Mouse (Mus musculus): ENCODE measurements around the gene Palld.
A peak's percentile ranks its signal among the peaks of the same experiment; 100 is the strongest.

The Palld gene

DNA sequence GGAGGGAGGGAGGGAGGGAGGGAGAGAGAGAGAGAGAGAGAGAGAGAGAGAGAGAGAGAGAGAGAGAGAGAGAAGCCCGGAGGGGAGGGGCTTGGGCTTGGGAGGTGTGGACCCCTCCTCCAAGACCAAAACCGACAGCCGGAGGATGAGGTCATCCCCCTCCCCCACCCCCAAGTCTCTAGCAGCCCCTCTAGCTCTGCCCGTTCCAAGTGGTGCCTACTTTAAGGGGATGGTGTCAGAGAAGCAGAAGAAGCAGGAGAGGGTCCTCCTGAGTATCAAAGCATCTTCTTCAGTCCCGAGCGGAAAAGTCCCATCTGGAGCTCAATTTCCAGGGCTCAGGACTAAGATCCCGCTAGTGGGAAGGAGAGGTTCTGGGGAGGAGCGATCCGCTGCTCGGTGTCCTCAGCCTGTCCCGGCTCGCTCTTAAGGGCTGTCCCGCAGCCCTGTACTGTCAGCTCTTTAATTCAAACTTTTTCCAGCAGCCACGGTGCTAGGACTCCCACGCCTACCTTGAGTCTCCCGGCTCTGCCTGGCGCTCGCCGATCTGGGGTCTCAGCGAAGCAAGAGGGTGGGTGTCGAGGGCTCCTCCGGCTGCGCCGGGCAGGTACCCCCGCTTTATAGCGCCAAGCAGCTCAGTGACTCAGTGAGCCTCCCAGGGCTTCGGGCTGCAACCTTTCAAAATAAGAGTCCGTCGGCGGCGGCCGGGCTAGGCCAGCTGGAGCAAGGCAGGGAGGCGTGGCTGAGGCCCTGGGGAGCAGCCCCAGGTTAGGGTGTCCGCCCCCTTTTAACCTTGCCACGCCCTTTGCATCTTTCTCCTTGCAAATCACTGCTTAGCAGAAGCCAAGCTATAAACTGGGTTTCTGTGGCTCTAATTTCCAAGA is 311.7 kb downstream of the Palld start:
- peak; percentile 66 for DNase-seq (ENCODE audit: low read depth, low spot score)

DNA sequence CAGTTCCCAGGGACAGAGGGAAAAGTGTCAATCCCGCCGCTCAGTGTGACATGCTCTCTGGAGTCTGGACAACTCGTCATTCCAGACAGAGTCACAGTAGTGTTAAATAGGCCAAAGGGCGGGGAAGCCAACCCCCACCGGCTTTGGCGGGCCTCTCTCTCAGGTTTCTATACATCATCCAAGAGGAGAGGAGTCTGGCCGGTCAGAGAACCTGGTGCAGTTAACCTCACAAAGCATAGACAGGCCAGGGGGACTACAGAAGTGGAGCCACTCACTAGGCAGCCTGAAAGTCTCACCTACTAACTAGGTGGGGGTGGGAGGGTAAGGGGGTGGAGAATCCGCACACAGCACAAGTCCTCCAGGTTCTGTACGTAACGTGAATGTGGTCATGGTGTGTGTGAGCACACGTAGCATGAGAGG is 312.5 kb downstream of the Palld start:
- DNase-seq (ENCODE audit: low read depth, low spot score): no peak

DNA sequence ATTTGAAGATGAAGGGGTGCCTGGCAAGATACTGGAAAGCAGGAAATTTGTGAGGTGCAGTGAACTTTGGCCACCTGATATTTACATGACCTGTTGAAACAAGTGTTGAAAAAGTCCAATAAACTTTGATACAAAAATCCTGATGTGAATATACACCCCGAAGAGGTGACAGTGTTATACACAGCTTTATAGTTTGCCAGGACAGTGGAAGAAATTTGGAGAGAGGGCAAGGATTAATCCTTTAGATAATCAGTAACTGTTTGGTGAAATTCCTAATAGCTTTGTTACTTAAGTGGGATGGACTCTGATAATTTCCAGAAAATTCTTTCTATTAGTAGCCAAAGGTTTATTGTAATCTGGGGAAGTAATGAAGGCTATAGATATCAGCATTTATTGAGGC is 314.2 kb downstream of the Palld start:
- DNase-seq (ENCODE audit: low read depth, low spot score): no peak

DNA sequence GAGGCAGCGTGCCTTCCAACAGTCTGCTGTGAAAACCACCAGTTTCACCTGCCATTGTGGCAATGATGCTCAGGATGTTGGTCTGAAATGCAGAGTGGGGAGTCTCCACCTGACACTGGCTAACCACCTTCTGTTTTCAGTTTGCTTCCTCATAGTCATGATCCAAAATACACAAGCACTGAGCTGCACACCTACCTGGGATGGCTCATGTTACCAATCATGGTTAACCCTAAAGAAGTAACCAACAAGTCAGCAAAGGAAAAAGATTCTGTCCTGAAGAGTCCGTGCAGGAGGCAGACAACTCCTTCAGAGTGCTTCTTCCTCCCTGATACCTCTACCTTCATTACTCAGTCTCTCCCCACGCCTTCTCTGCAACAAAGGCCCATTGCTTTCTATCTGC is 314.8 kb downstream of the Palld start:
- no peak for DNase-seq (ENCODE audit: low read depth, low spot score)

DNA sequence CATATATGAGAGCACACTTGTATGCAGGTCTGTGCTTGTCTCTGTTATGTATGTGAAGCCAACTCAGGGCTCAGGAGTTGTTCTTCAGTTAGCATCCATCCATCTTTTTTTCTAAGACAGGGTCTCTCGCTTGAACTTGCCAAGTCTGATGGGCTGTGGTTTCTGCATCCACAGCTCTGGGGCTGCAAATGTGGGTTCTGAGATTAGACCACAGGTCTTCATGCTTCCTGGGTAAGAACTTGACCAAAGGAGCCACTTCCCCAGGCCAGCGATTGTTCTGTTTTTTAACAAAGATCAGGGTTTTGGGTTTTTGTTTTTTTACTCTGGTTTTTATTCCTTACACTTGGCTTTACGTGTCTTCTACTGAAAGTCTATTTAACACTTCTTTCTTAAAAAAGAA is 316.0 kb downstream of the Palld start:
- DNase-seq (ENCODE audit: low read depth, low spot score): no peak

DNA sequence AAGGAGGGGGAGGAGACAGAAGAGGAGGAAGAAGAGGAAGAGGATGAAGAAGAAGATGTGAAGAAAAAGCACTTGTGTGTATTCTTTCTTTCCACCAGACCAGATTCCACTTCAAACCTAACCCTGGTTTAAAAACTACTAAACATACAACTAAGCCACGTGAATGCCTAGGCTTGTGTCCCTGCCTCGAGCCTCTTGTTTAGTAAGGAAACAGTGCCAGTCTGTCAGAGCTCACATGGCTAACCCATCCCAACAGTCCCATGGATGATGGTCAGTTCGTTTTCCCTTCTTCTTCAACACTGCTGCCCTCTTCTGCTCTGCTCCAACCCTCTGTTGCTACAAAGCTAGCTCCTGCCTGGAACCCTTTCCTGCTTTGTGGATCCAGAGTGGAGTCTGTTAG is 316.7 kb downstream of the Palld start:
- no peak for DNase-seq (ENCODE audit: low read depth, low spot score)

DNA sequence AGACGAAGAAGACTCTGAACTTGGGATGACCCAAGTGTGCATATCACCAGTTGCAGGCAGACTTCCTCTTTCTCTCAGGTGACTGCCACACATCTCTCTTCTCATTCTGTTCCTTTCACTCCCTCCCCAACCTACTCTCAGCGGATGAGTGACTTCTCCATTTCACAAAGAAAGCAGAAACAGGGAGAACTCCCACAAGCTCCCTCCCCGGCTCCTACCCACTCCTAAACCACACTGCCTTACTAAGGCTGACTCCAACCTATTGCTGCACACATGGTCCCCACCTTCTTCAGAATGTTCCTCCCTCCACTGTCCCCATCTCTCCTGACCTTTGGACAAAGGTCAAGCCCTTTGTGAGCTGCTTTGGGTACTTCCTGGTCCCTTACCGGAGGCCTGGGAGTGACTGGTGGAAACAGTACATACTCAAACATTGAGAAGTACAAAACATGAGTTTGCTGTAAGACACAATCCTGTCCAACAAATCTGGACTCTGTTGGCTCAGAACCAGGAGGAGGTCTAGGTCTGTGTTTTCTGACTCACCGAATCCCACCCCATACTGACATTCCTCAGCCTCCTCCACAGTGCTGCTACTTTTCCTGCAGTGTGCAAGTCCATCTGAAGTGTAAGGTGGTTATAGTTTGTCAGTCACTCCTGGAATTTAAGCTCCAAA is 317.6 kb downstream of the Palld start:
- DNase-seq (ENCODE audit: low read depth, low spot score): no peak

DNA sequence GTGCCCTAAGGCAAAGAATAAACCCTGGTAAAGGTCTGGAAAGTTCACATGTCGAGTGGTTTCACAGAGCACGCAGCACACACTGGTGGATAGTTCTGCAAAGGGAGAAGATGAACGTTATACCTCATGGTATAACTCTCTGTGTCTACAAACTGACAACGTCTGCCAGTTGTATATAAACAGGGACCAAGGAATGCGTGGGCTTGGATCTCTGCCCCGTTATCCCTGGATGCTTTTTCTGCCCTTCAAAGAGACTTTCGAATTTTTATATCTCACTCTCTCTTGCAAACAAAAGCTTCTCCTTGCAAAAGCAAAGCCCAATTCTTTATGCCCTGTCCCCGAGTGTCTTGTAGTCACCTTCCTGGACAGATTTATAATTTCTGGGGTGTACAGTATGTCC is 319.9 kb downstream of the Palld start:
- no peak for DNase-seq (ENCODE audit: low read depth, low spot score)

DNA sequence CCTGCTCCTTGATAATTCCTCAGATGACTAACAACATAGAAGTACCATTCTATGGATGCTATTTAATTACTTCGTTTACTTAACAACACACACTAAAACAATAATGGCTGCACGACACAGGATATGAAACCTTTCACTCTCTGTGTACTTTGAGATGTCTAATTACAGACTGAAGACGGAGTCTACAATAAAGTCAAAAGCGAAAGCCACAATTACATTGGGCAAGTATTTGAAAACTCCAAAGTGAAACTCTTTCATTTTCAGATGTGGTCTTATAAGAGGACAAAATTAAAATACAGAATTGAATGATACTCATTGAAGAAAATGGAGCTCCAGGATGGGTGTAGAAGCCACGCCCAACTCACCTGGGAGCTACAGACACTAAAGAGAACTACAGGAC is 321.2 kb downstream of the Palld start:
- DNase-seq (ENCODE audit: low read depth, low spot score): no peak

DNA sequence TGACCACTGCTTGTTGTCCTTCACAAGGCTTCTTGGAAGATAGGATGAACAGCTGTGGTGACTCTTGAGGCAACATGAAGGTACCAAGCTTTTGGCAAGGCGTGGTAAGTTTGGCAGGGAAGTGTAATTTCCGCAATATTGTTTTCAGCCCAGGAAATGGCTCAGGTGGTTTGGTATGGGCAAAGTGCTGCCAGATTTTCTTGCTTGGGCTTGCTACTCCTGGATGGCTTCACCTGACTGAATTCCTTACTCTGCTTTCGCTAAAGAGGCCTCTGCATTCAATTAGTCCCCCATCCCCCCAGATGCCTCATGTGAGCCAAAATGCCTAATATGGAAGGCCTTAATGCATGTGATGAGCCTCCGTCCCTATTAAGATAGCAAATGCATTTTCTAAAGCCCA is 322.7 kb downstream of the Palld start:
- DNase-seq (ENCODE audit: low read depth, low spot score): no peak

DNA sequence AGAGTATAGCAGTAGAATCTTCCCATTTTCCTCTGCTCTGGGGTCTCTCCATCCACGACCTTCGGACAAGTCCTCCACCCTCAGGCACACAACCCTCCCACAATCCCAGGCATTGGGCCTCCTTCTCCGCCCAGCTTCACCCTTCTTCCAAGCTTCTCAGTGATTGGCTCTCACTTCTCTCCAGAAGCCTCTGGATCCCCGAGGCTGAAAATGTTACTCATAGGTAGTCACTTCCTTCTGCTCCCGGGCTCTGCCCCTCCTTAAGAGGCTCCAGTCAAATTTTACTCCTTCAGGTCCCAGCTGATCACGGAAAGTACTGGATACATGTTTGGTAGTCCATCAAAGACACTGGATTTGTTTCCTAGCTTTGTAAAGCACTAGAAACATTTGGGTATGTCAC is 323.7 kb downstream of the Palld start:
- DNase-seq (ENCODE audit: low read depth, low spot score): no peak

DNA sequence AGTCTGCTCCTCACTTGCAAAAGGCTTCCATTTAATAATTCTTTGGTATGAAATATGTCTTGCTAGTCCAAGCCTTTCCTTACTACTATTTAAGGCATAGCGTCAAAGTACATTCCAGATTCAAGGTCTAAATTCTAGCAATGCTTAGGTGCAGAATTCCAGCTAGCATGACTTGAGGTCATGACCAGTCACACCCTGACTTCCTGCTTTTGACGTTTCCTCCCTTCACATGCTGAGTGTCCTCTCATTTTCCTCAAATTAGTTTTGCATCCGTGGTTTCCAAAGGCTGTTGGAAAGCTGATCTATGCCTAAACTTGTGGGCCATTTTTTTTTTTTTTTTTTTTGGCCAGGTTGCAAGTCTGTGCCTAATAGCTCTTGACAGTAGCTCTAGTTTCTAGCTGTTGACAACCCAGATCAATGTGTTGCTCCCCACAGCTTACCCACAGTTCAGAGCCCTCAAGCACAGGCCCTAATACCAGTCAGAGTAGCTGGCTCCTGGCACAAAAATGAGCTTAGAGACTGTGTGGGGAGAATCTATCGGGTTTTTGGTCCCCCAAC is 327.3 kb downstream of the Palld start:
- peak; percentile 28 for DNase-seq (ENCODE audit: low read depth, low spot score)

DNA sequence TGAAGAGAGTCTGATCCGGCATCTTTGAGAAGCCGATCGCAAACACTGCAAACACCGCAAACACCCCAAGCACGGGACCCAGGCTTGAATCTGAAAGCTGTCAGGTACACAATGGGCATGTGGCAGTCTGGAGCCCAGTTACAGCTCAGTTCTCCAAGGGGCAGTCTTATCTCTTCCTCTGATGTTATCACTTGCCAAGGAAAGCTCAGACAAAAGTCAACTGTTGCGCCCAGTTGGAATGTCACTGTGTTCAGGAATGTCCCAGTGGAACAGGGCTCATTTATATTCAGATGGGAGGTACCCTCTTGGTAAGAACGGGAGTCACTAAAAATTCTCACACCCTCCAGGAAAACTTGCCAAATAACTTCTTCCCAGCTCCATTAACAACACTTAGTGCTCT is 328.0 kb downstream of the Palld start:
- DNase-seq (ENCODE audit: low read depth, low spot score): no peak

DNA sequence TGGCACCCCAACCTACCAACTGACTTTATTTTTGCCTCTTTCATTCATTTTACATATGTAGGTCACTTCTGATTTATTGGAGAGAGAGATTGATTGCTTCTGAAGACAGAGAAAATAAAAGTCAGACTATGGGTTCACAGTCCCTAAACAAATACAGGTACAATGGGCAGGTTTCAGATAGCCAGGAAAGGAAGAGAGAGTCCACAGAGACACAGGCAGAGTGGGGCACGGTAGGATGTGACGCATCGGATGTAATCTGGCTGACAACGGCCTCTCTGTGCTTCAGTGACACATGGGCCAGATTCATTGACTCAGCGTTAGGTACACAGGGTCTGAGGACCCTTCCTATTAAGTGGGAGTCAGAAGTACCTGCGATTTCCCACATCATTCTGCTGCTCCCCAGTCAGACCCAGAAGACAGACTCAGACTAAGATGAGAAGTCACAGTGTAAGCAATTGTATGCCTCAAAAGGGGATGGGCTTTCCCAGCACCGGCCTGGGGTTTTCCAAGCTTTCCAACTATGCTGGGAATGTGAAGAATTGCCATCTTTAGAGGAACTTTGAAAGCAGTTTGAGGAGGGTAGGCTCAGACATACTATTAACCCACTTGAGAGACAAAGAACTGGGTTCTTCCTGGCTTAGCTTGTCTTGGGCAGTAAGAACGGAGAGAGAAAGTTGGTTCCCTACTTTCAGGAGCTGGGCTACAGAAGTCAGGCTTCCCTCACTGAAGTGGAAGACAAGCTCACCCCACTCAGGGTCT is 329.1 kb downstream of the Palld start:
- no peak for DNase-seq (ENCODE audit: low read depth, low spot score)

DNA sequence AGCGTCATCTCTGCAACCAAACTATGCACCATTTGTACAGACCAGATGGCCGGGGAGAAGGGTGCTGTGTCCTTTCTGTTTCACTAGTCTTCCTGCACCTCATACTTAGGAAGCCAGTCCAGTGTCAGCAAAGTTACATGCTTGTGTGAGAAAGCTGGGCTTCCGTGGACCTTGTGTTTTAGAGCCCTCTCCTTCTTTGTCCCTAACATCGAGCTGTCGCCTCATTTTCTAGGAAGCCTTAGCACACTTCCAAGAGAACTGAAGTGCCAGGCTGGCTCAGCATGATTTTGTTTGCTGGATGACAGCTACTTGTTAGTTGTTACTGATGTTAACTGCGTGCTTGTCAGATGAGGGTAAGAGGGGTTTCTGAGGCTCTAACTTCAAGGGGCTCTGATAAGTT is 329.8 kb downstream of the Palld start:
- peak; percentile 34 for DNase-seq (ENCODE audit: low read depth, low spot score)

DNA sequence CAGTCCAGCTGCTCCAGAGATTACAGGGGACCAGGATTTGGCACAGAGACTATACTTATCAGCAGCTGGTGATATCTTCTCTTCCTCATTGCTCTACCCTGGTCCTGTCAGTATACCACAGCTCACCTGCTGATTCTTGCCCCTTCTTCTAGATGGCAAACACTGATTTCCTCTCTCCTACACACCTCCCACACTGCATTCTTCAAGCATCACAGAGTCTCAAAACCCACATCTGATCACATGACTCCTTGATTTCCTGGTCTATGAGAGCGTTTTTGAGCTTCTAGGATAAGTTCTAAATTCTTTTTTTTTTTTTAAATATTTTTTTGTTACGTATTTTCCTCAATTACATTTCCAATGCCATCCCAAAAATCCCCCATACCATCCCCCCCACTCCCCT is 331.9 kb downstream of the Palld start:
- DNase-seq (ENCODE audit: low read depth, low spot score): no peak

DNA sequence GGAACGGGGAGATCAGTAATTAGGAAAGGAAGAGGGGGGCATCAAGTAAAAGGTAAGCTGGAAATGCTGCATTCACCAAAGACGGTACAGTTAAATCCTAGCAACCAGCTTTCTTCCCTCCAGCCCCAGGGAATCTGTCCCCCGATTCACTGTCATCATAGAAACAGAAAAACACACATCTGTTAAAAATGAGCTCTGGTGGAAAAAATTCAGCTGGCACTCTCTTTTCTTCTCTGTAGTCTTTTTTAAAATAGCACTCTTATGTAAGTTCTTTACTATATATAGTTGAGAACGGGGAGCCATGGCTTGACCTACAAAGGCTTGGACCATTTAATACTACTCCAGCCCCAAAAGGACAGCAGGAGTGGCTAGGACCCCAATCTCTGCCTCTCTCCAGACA is 332.8 kb downstream of the Palld start:
- peak; percentile 32 for DNase-seq (ENCODE audit: low read depth, low spot score)

DNA sequence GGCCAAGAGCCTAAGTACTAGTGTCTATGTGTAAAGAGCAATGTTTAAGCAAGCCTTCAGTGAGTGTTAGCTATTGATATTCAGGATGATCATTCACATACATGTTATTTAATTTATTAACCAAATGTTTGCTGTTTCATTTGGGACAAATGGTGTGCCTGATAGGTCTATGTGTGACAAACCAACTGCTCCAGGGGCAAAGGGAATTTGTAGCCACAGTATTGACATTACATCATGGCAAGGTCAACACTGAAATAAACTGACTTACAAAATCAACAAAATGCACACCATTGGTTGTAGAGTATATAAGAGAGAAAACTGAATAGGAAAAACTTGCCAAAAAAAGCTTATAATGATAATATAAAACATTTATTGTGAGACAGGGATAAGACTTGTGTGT is 333.3 kb downstream of the Palld start:
- no peak for DNase-seq (ENCODE audit: low read depth, low spot score)

DNA sequence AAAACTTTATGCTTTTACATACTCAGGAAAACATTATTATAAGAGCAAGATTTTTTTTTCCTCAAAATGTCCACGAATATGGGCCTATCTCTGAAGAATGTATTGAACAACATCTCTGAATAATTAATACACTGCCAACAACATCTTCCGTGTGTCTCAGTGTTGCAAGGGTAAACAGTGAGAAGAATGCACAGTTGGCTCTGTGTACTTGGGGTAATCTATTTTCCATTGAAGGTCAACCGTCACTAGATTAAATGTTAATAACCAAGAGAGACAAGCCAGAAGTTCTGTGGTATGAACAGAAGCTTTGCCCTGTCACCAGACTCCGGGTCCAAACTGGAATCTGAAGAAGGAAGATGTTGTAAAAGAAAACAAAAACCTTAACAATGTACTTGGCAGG is 339.1 kb downstream of the Palld start:
- DNase-seq (ENCODE audit: low read depth, low spot score): no peak

DNA sequence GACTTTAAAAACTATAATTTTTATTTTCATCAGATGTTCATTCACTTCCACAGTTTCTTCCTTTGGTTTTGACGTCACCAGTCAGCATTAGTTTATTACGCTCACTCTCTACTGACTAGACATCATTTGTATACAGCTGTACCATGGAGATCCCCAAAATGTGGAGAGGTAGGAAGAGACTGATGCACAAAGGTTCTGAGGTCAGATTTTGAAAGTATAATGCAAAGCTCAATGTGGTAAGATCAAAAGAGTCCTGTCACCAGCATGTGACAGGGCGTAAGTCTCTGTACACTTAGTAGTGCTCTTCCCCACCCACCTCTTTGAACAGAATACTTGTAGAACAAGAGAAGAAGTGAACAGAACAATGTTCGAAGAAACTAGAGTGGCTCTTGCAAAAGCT is 339.9 kb downstream of the Palld start:
- no peak for DNase-seq (ENCODE audit: low read depth, low spot score)

DNA sequence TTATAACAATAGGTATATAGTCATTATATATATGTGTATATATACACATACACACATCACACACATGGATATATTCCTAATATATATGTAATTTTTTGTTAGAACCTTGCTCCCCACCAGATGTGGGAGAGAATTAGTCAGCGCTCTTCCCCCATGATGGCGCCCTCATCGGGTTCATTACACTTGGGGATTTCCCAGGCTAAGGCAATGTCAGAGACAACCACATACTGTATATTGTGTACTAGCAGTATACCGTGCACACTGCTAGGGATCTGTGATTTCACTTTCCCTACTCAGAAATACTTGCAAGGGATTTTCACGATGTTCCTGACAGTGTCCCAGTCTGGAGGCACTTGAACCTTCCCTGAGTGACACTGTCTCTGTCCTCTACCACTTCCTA is 341.3 kb downstream of the Palld start:
- DNase-seq (ENCODE audit: low read depth, low spot score): no peak

DNA sequence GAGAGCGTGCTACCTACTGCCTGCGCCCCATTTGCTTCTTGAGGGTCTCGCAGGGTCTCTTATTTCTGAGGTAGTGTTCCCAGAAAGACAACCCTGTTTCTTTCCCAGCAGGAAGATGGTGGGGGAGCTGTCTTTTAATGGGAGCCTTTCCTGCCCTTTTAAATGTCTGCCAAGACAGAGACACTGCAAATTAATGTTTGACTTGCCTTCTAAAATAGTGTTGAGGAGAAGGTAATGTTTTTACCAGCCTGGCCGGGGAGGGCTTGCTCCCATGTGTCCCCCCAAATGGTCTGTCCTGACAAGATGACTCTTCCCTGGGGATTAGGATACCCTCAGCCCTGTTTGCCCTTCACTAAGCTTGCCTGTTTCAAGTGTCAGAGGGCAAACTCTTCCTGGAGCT is 342.5 kb downstream of the Palld start:
- no peak for DNase-seq (ENCODE audit: low read depth, low spot score)
